Mouse (Mus musculus): Measurements from ENCODE around the gene Add3. TPM values are rescaled to one million over a fixed set of nuclear protein-coding genes. Genes with fewer than 3 reads are reported as not detected.

Gene Add3
- polyA plus RNA-seq, 1 experiment from 2014 or later: 120 TPM

DNA sequence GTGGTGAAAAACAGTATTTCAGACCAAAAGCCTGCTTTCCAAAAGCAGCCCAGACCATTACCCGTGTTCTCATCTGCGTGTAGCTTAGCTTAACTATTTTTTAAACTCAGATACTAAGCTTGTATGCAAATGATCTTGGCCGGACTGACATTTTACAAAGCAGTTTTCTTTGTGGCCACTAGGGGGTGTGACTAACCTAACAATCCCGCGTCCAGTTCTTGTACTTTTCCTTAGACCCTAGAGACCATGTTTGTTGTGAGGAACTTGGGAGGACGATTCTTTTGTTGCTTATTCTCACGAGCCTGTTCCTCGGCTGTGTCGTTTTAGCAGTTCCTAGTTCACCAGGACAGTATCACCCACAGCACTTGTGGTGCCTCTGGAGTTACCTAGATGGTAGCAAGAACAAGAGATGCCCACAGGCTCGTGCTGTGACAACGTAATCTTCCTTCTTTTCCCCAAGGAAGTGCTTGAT, 107.8 kb downstream of the Add3 start:
- H3K9ac ChIP-seq (ENCODE audit: low read length): 0 out of 2 replicates have a peak overlapping the region, but pooled peaks have one; percentile 29
- ATAC-seq (replicated peaks; ENCODE audit: low FRiP score, low TSS enrichment, low read depth): peak; percentile 51; the same call in 1 of the 2 replicates
- WGBS: 17% methylated on average over 11 of the region's 11 CpGs
- H3K27me3 ChIP-seq (replicated peaks; ENCODE audit: control insufficient read depth, insufficient read depth, low read length): no peaks in the 10 kb centered on the region
- no peak overlapping the region for H3K4me2 ChIP-seq (ENCODE audit: low read length)
- H3K27ac ChIP-seq (ENCODE audit: low read depth): 0 out of 2 replicates have a peak overlapping the region, but pooled peaks have one; percentile 22
- H3K4me3 ChIP-seq (ENCODE audit: low read depth, low read length): no peak overlapping the region
- H3K9me3 ChIP-seq (ENCODE audit: control insufficient read depth, low read length): no peaks in the 10 kb centered on the region
- DNase-seq (ENCODE audit: low spot score): peak; percentile 61
- 0 out of 2 replicates have a peak, but pooled peaks cover 2% of the 10 kb centered on the region for H3K4me1 ChIP-seq (replicated peaks; ENCODE audit: control insufficient read depth, insufficient read depth, low read length)
- peaks cover 54% of the 10 kb centered on the region for H3K36me3 ChIP-seq (ENCODE audit: control insufficient read depth, insufficient read depth, low read length)

GRCm38 (mm10) chr19:53251015-53251414, 110.8 kb downstream of the Add3 start:
- Histone ChIP-seq H3K36me3 (ENCODE audit: control insufficient read depth, insufficient read depth, low read length) (peaks cover 27% of the 10 kb centered on the region), H3K27me3 (replicated peaks; ENCODE audit: control insufficient read depth, insufficient read depth, low read length) (no peaks in the 10 kb centered on the region), H3K27ac (ENCODE audit: low read depth) (no peak overlapping the region), H3K9ac (ENCODE audit: low read length) (no peak overlapping the region), H3K4me1 (replicated peaks; ENCODE audit: control insufficient read depth, insufficient read depth, low read length) (0 out of 2 replicates have a peak, but pooled peaks cover 2% of the 10 kb centered on the region), H3K4me2 (ENCODE audit: low read length) (no peak overlapping the region), H3K9me3 (ENCODE audit: control insufficient read depth, low read length) (no peaks in the 10 kb centered on the region), H3K4me3 (ENCODE audit: low read depth, low read length) (no peak overlapping the region)
- ATAC-seq (replicated peaks; ENCODE audit: low FRiP score, low TSS enrichment, low read depth): no peak; the same call in 1 of the 2 replicates
- no peak for DNase-seq (ENCODE audit: low spot score)
- 80% methylated on average over 7 of the region's 7 CpGs for WGBS

DNA sequence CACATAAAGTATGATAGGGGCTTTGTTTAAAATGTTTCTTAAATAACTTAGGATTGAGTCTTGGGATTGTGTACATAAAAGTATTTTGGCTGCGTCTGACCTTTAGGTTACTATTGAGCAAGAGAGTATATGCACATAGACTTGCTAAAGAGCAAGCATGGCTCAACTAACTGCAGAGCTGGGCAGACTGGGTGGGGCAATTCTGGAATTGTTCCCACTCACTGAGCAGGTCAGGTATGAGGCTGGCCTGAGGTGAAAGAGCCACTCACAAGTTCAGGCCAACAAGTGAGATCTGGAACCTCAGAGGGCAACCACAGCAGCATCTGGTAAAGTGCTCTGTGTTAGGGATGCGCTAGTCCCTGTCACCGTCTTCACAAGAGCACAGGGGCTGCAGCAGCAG, 111.4 kb downstream of the Add3 start:
- no peak overlapping the region for H3K27ac ChIP-seq (ENCODE audit: low read depth)
- H3K4me1 ChIP-seq (replicated peaks; ENCODE audit: control insufficient read depth, insufficient read depth, low read length): 0 out of 2 replicates have a peak, but pooled peaks cover 2% of the 10 kb centered on the region

GRCm38 (mm10) chr19:53252111-53253028, 112.1 kb downstream of the Add3 start:
- Histone ChIP-seq H3K4me3 (ENCODE audit: low read depth, low read length) (no peak overlapping the region), H3K9ac (ENCODE audit: low read length) (no peak overlapping the region), H3K4me2 (ENCODE audit: low read length) (no peak overlapping the region), H3K27ac (ENCODE audit: low read depth) (no peak overlapping the region), H3K36me3 (ENCODE audit: control insufficient read depth, insufficient read depth, low read length) (peaks cover 14% of the 10 kb centered on the region), H3K27me3 (replicated peaks; ENCODE audit: control insufficient read depth, insufficient read depth, low read length) (no peaks in the 10 kb centered on the region), H3K4me1 (replicated peaks; ENCODE audit: control insufficient read depth, insufficient read depth, low read length) (0 out of 2 replicates have a peak, but pooled peaks cover 2% of the 10 kb centered on the region), H3K9me3 (ENCODE audit: control insufficient read depth, low read length) (no peaks in the 10 kb centered on the region)
- ATAC-seq (replicated peaks; ENCODE audit: low FRiP score, low TSS enrichment, low read depth) (no peak), DNase-seq (ENCODE audit: low spot score) (no peak)
- WGBS: 83% methylated on average over 15 of the region's 15 CpGs

More for the DNA sequence above, 111.4 kb downstream of the Add3 start:
- H3K36me3 ChIP-seq (ENCODE audit: control insufficient read depth, insufficient read depth, low read length): peaks cover 20% of the 10 kb centered on the region
- no peaks in the 10 kb centered on the region for H3K27me3 ChIP-seq (replicated peaks; ENCODE audit: control insufficient read depth, insufficient read depth, low read length)
- WGBS: 87% methylated on average over 3 of the region's 3 CpGs
- H3K9ac ChIP-seq (ENCODE audit: low read length): no peak overlapping the region
- ATAC-seq (replicated peaks; ENCODE audit: low FRiP score, low TSS enrichment, low read depth): no peak
- DNase-seq (ENCODE audit: low spot score): no peak
- H3K9me3 ChIP-seq (ENCODE audit: control insufficient read depth, low read length): no peaks in the 10 kb centered on the region
- H3K4me2 ChIP-seq (ENCODE audit: low read length): no peak overlapping the region
- H3K4me3 ChIP-seq (ENCODE audit: low read depth, low read length): no peak overlapping the region

- no peaks in the 10 kb centered on the region for H3K36me3 ChIP-seq (ENCODE audit: control insufficient read depth, insufficient read depth, low read length)
- ATAC-seq (replicated peaks; ENCODE audit: low FRiP score, low TSS enrichment, low read depth) (no peak), DNase-seq (ENCODE audit: low spot score) (no peak)
- no peak overlapping the region for H3K27ac ChIP-seq (ENCODE audit: low read depth)
- 91% methylated on average over 8 of the region's 8 CpGs for WGBS
- H3K9me3 ChIP-seq (ENCODE audit: control insufficient read depth, low read length): no peaks in the 10 kb centered on the region
- H3K9ac ChIP-seq (ENCODE audit: low read length): no peak overlapping the region
- no peak overlapping the region for H3K4me3 ChIP-seq (ENCODE audit: low read depth, low read length)
- no peak overlapping the region for H3K4me2 ChIP-seq (ENCODE audit: low read length)
- no peaks in the 10 kb centered on the region for H3K27me3 ChIP-seq (replicated peaks; ENCODE audit: control insufficient read depth, insufficient read depth, low read length)
- H3K4me1 ChIP-seq (replicated peaks; ENCODE audit: control insufficient read depth, insufficient read depth, low read length): no peaks in the 10 kb centered on the region
Measured at GRCm38 (mm10) chr19:53256361-53256760, 116.1 kb downstream of the Add3 start.

- H3K27me3 ChIP-seq (replicated peaks; ENCODE audit: control insufficient read depth, insufficient read depth, low read length): no peaks in the 10 kb centered on the region
- H3K4me3 ChIP-seq (ENCODE audit: low read depth, low read length): no peak overlapping the region
- no peak overlapping the region for H3K4me2 ChIP-seq (ENCODE audit: low read length)
- H3K9ac ChIP-seq (ENCODE audit: low read length): no peak overlapping the region
- no peaks in the 10 kb centered on the region for H3K4me1 ChIP-seq (replicated peaks; ENCODE audit: control insufficient read depth, insufficient read depth, low read length)
- 80% methylated on average over 7 of the region's 7 CpGs for WGBS
- H3K27ac ChIP-seq (ENCODE audit: low read depth): no peak overlapping the region
- DNase-seq (ENCODE audit: low spot score): no peak
- H3K36me3 ChIP-seq (ENCODE audit: control insufficient read depth, insufficient read depth, low read length): no peaks in the 10 kb centered on the region
- ATAC-seq (replicated peaks; ENCODE audit: low FRiP score, low TSS enrichment, low read depth): no peak
- H3K9me3 ChIP-seq (ENCODE audit: control insufficient read depth, low read length): no peaks in the 10 kb centered on the region
Measured at GRCm38 (mm10) chr19:53256991-53257594, 116.8 kb downstream of the Add3 start.

GRCm38 (mm10) chr19:53257631-53258560, 117.7 kb downstream of the Add3 start:
- H3K9me3 ChIP-seq (ENCODE audit: control insufficient read depth, low read length): no peaks in the 10 kb centered on the region
- no peak overlapping the region for H3K4me3 ChIP-seq (ENCODE audit: low read depth, low read length)
- no peaks in the 10 kb centered on the region for H3K27me3 ChIP-seq (replicated peaks; ENCODE audit: control insufficient read depth, insufficient read depth, low read length)
- DNase-seq (ENCODE audit: low spot score) (no peak), ATAC-seq (replicated peaks; ENCODE audit: low FRiP score, low TSS enrichment, low read depth) (no peak)
- no peaks in the 10 kb centered on the region for H3K4me1 ChIP-seq (replicated peaks; ENCODE audit: control insufficient read depth, insufficient read depth, low read length)
- whole genome bisulfite sequencing: 88% methylated on average over 15 of the region's 15 CpGs
- H3K36me3 ChIP-seq (ENCODE audit: control insufficient read depth, insufficient read depth, low read length): no peaks in the 10 kb centered on the region
- no peak overlapping the region for H3K4me2 ChIP-seq (ENCODE audit: low read length)
- no peak overlapping the region for H3K27ac ChIP-seq (ENCODE audit: low read depth)
- no peak overlapping the region for H3K9ac ChIP-seq (ENCODE audit: low read length)
